Mouse (Mus musculus) liver, embryonic 16.5 days (tissue): Measurements from ENCODE around the gene Timm8b. TPM values are rescaled to one million over a fixed set of nuclear protein-coding genes. Genes with fewer than 3 reads are reported as not detected.

Source experiments
- ATAC-seq: fragments of 200-750 bp; cut with Nextera tagmentation; 2 replicates; pipeline ENCODE4 v1.8.0; 2017; ENCODE audit warnings: low read depth, mild to moderate bottlenecking, moderate number of reproducible peaks, moderate library complexity
- H3K27ac ChIP-seq: fragments of 300-500 bp; sonication (generic); 2 replicates; pipeline ENCODE4 v1.5.1; 2014; ENCODE audit warnings: mild to moderate bottlenecking, low read length
- H3K27me3 ChIP-seq: fragments of 300-500 bp; sonication (generic); 2 replicates; pipeline ENCODE4 v1.6.1; 2014; ENCODE audit warnings: low read depth, low read length, mixed read lengths; ENCODE audit not compliant: control insufficient read depth, insufficient read depth
- H3K36me3 ChIP-seq: fragments of 300-500 bp; sonication (generic); 2 replicates; pipeline ENCODE4 v1.6.1; 2014; ENCODE audit warnings: mild to moderate bottlenecking; ENCODE audit not compliant: control insufficient read depth, insufficient read depth
- H3K4me1 ChIP-seq: fragments of 300-500 bp; sonication (generic); 2 replicates; pipeline ENCODE4 v1.6.1; 2014; ENCODE audit warnings: low read depth, low read length, mixed read lengths; ENCODE audit not compliant: control insufficient read depth
- H3K4me2 ChIP-seq: fragments of 300-500 bp; sonication (generic); 2 replicates; pipeline ENCODE4 v1.6.1; 2014; ENCODE audit warnings: low read depth, low read length, mixed read lengths
- H3K4me3 ChIP-seq: fragments of 300-500 bp; sonication (generic); 2 replicates; pipeline ENCODE4 v1.5.1; 2014; ENCODE audit warnings: low read depth, mild to moderate bottlenecking, low read length
- H3K9ac ChIP-seq: fragments of 300-500 bp; sonication (generic); 2 replicates; pipeline ENCODE4 v1.6.1; 2014; ENCODE audit warnings: low read depth, low read length
- H3K9me3 ChIP-seq: fragments of 300-500 bp; sonication (generic); replicated peaks from 2 replicates; pipeline ENCODE4 v1.6.1; 2016; ENCODE audit warnings: low read length; ENCODE audit not compliant: control insufficient read depth
- WGBS: fragments of 180-500 bp; shearing (Covaris S2); extraction: QIAGEN DNeasy Blood & Tissue Kit; methylation state at CpG from one replicate; pipeline ENCODE4 v1.1.7; 2014; ENCODE audit not compliant: insufficient replicate concordance; 5-methylcytosine and 5-hydroxymethylcytosine counted together
- polyA plus RNA-seq: library from polyadenylated mRNA; unstranded; fragments of >200 nt; fragmentation: Nextera tagmentation; extraction: Ambion mirVana; gene quantifications from 2 replicates; pipeline ENCODE4 v1.2.1, GENCODE M21; 2015

Gene Timm8b
- polyA plus RNA-seq, 1 experiment from 2014 or later: 141 TPM

- no peaks in the 10 kb centered on the region for H3K27me3 ChIP-seq
- WGBS: 64% methylated on average over 2 of the region's 2 CpGs
- H3K4me2 ChIP-seq: no peak overlapping the region
- H3K4me1 ChIP-seq: no peaks in the 10 kb centered on the region
- no peak for ATAC-seq
- no peak overlapping the region for H3K9ac ChIP-seq
- no peak overlapping the region; the same call in 1 of the 2 replicates for H3K27ac ChIP-seq
- no peaks in the 10 kb centered on the region for H3K9me3 ChIP-seq
- H3K4me3 ChIP-seq: no peak overlapping the region
- H3K36me3 ChIP-seq: no peaks in the 10 kb centered on the region
Observed at GRCm38 (mm10) chr9:50567881-50568280, 35.8 kb upstream of the Timm8b start.

- ATAC-seq: no peak
- Histone ChIP-seq H3K4me2 (no peak overlapping the region), H3K4me1 (no peaks in the 10 kb centered on the region), H3K27ac (no peak overlapping the region), H3K4me3 (no peak overlapping the region), H3K27me3 (no peaks in the 10 kb centered on the region), H3K36me3 (no peaks in the 10 kb centered on the region), H3K9ac (no peak overlapping the region), H3K9me3 (no peaks in the 10 kb centered on the region)
- 62% methylated on average over 10 of the region's 10 CpGs for WGBS
Observed at GRCm38 (mm10) chr9:50569599-50570525, 33.8 kb upstream of the Timm8b start.

- H3K9ac ChIP-seq: no peak overlapping the region
- no peak overlapping the region for H3K27ac ChIP-seq
- H3K4me2 ChIP-seq: no peak overlapping the region
- no peak for ATAC-seq
- no peak overlapping the region for H3K4me3 ChIP-seq
- H3K27me3 ChIP-seq: no peaks in the 10 kb centered on the region
- H3K4me1 ChIP-seq: no peaks in the 10 kb centered on the region
- no peaks in the 10 kb centered on the region for H3K36me3 ChIP-seq
- H3K9me3 ChIP-seq: no peaks in the 10 kb centered on the region
- 46% methylated on average over 4 of the region's 4 CpGs for WGBS
Observed at GRCm38 (mm10) chr9:50580370-50580769, 23.3 kb upstream of the Timm8b start.

GRCm38 (mm10) chr9:50585145-50585818, 18.4 kb upstream of the Timm8b start:
- Histone ChIP-seq H3K9ac (no peak overlapping the region), H3K4me2 (no peak overlapping the region), H3K27ac (no peak overlapping the region), H3K9me3 (no peaks in the 10 kb centered on the region), H3K4me3 (no peak overlapping the region), H3K27me3 (no peaks in the 10 kb centered on the region), H3K36me3 (no peaks in the 10 kb centered on the region), H3K4me1 (no peaks in the 10 kb centered on the region; the same call in 1 of the 2 replicates)
- ATAC-seq: no peak
- 57% methylated on average over 6 of the region's 6 CpGs for WGBS

GRCm38 (mm10) chr9:50586955-50587354, 16.8 kb upstream of the Timm8b start:
- no peak for ATAC-seq
- Histone ChIP-seq H3K36me3 (no peaks in the 10 kb centered on the region), H3K9me3 (no peaks in the 10 kb centered on the region), H3K4me3 (no peak overlapping the region), H3K4me2 (no peak overlapping the region), H3K27me3 (no peaks in the 10 kb centered on the region), H3K9ac (no peak overlapping the region), H3K27ac (no peak overlapping the region), H3K4me1 (no peaks in the 10 kb centered on the region; the same call in 1 of the 2 replicates)
- WGBS: 47% methylated on average over 4 of the region's 4 CpGs

- Histone ChIP-seq H3K4me1 (peaks cover 2% of the 10 kb centered on the region), H3K9me3 (no peaks in the 10 kb centered on the region), H3K27me3 (no peaks in the 10 kb centered on the region), H3K36me3 (peaks cover 3% of the 10 kb centered on the region; the same call in 1 of the 2 replicates), H3K4me3 (no peak overlapping the region), H3K9ac (no peak overlapping the region), H3K27ac (peak overlapping the region; percentile 8; the same call in 1 of the 2 replicates), H3K4me2 (no peak overlapping the region)
- ATAC-seq: peak; percentile 5; the same call in 1 of the 2 replicates
- WGBS: 48% methylated on average over 10 of the region's 10 CpGs
Observed at GRCm38 (mm10) chr9:50590856-50591518, 12.7 kb upstream of the Timm8b start.

- ATAC-seq: no peak
- Histone ChIP-seq H3K36me3 (peaks cover 21% of the 10 kb centered on the region), H3K4me3 (no peak overlapping the region), H3K9me3 (no peaks in the 10 kb centered on the region), H3K27ac (no peak overlapping the region), H3K4me1 (peaks cover 2% of the 10 kb centered on the region), H3K9ac (no peak overlapping the region), H3K4me2 (no peak overlapping the region), H3K27me3 (no peaks in the 10 kb centered on the region)
- 73% methylated on average over 9 of the region's 9 CpGs for WGBS
Observed at GRCm38 (mm10) chr9:50592955-50593354, 10.8 kb upstream of the Timm8b start.

GRCm38 (mm10) chr9:50593544-50593943, 10.2 kb upstream of the Timm8b start:
- ATAC-seq: no peak
- Histone ChIP-seq H3K4me1 (peaks cover 2% of the 10 kb centered on the region), H3K9ac (no peak overlapping the region), H3K4me2 (no peak overlapping the region), H3K4me3 (no peak overlapping the region), H3K27ac (no peak overlapping the region), H3K27me3 (no peaks in the 10 kb centered on the region), H3K36me3 (peaks cover 27% of the 10 kb centered on the region), H3K9me3 (no peaks in the 10 kb centered on the region)
- WGBS: 61% methylated on average over 3 of the region's 3 CpGs
